Mouse (Mus musculus): ENCODE measurements around the gene Tbxa2r. TPM values are rescaled to one million over a fixed set of nuclear protein-coding genes. Genes with fewer than 3 reads are reported as not detected.

The Tbxa2r gene
- under 1 TPM; 0.87 to 0.99 TPM for total RNA-seq (2021)
- long read RNA-seq, experiment 1, partial matches to known transcripts = 0 of 1 reads
- long read RNA-seq, experiment 1, other reads (novel, unspliced or antisense) = 1 of 1 reads
- long read RNA-seq, experiment 2, partial matches to known transcripts = 3 of 4 reads
- long read RNA-seq, experiment 2, other reads (novel, unspliced or antisense) = 0 of 4 reads

DNA sequence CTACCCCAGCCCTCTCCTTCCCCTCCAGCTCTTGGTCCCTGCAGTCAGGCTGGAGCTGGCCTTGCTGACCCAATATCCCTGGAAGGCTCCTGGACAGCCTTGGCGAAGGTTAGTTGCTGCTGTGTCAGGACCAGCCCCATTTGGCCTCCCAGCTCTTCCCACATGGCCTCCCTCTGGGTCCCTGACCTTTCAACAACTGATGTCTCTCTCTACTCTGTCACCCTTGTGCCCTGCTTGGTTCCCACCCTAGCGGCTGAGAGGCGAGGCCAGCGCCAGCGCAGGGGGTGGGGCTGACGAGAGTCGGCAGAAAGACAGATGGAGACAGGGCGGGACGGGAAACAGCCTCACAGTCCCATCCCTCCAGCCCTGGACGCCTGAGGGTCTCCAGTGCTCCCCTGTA, at the start of gene Tbxa2r:
Gene Tbxa2r, plus strand, starts transcription at position 346 of the 400 bp plus-strand sequence.
- peak in 1 of 2 experiments; percentile 44 for DNase-seq
- intact Hi-C loops (cut with DNase I) = no loop called here

DNA sequence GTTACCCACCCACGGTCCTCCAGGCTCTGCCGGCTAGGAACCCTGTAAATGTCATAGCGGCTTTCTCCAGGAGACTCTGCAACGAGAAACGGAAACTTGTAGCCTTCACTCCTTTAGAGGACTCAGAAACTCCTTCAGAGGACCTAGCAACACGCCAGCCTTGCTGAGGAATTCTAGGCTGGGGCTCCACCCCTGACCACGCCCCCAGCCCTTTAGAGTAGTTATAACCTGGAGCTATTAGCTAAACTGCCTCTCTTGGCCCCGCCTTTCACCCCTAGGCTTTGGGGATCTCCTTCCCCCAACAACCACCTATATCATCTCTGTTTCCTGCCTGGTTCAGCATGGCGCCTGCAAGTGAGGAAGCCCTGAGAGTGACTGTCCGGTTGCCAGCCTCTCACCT, 49.0 kb upstream of the Tbxa2r start:
- intact Hi-C loops (cut with DNase I) = no loop called here
- DNase-seq = no peak

DNA sequence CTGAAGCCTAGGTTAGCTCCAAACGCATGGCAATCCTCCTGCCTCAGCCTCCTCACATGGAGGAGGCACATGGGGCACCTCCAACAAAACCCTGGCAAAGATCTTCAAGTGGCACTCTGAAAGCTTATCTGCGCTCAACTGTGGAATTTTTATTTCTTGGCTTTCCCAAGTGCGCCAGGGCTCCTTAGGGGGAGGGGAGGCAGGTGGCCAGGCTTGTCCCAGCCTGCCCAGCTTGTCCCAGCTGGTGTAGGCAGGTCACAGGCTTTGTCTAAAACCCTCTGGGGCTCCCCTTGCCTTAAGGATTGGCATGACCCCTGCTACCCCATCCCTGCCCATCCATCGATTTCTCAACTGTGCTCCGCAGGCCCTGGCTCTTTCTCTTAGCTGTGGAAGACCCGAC, 44.3 kb upstream of the Tbxa2r start:
- intact Hi-C loops (cut with DNase I) = no loop called here
- no peak for DNase-seq

DNA sequence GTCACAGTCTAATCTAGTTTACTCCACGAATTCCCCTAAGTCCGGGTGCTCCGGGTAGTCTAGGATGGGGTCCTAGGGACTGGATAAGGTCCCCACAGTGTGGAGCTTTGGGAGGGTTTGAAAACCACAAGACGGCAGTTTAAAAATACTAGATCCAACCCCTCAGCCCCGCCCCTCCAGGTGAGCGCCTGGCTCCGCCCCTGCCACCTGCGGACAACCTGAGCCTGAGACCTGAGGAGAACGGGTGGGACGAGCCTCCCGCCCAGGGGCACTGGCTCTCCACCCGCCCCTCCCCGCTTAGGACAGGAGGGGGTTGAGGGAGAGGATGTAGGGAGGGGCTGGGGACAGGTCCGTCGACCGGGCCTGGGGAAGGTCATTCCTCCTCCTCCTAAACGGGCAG, 43.8 kb upstream of the Tbxa2r start:
- no peak for DNase-seq
- intact Hi-C loops (cut with DNase I) = loop anchor here (5.0 kb wide), 1 partner anchor 168 kb away; no protein-coding TSS in a partner anchor

DNA sequence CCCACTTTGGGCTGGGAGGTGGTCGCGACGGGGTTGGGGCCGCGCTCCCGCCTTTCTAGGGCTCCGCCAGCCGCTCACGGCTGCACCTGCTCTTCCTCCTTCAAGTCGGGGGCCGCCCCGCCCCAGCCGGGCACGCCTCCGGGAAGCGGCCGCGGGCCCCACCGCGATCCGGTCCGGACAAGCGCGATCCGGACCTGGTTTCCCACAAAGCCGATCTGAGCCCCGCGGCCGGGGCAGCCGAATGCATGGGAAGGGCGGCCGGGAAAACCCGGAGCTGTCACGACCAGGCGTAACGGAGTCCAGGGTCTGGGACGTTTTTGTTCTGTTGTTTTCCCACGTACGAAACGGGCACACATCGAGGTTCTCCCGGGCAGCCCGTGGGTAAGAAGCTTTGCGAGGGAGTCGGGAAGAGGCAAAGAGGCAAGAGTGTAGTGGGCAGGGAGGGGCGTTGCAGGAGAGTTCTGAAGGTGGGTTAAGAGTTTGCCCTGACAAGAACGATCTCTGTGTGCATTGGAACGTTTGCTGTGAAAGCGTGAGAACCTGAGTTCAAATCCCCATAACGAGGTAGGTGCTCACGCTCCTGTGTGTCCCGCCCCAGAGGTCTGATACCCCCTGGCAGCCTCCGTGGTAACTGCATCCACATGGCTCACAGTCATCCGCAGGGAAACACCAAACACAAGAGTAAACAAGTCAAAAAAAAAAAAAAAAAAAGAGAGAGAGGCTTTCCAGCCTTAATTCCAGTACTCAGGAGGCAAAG, 42.7 kb upstream of the Tbxa2r start:
- peak; percentile 82 to 84 for DNase-seq
- intact Hi-C loops (cut with DNase I) = loop anchor here (5.0 kb wide), 1 partner anchor 166 kb away; no protein-coding TSS in a partner anchor

DNA sequence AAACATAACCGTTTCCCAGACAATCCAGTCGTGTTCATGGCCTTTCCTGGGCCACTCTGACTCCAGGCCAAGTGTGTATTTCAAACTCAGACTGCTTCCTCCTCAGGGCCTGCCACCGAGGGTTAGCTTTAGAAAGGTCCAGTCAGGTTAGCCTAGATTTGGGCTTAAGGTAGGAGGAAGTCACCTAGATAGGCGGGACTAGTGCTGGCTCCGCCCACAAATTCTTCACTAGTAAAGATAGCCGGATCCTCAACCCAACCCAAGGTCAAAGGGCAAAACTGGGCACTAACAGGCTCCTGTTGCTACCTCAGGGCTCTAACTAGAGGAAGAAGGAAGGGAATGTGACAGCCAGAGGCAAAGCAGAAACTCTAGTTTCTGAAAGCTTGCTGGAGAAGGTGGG, 41.9 kb upstream of the Tbxa2r start:
- DNase-seq = no peak
- intact Hi-C loops (cut with DNase I) = loop anchor here (5.0 kb wide), 1 partner anchor 166 kb away; no protein-coding TSS in a partner anchor

DNA sequence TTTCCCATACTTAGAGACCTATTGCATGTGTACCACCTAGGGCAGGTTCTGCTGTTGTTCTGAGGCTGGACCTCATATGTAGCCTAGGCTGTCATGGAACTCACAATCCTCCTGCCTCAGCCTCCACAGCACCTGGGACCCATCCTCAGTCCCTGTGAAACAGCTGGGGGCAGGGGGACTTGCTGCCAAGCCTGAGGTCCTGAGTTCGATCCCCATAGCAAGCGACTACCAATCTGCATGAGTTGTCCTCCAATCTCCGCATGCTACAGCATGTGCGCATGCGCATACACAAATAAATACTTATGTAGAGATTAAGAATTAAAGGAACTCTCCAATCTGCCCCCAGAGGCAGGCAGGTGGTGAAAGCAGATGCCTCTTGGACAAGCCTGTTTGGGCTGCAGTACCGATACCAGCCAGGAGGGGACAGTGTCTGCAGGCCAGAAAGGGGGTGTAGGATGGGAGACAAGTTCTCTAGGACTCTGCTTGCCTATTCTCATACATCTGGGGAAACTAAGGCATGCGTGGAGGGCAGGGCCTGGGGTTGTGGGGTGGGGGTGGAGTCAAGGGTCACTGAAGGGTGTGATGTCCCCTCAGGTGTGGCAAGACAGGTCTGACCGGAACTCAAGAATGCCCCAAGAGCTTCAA, 40.9 kb upstream of the Tbxa2r start:
- intact Hi-C loops (cut with DNase I) = loop anchor here (2.0 to 5.0 kb wide), 3 partner anchors 17 to 165 kb away; no protein-coding TSS in a partner anchor
- DNase-seq = peak in 1 of 2 experiments; percentile 59

DNA sequence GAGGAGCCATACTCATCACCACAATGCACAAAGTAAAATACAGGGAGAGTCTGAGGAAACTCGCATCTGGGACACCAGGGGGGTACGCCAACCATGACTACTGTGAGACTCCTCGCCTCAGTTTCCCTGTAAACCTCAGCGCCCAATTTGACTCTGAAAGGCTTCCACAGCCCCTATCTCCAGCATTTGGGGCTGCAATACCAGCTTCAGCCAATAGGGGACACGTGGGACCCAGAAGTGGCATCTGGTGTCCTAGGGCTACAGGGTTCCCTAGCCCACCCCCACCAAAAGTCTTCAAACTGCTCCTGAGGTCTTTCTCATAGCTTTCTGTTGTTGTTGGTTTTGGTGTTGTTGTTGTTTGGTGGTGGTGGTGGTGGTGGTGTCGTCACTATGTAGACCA, 39.9 kb upstream of the Tbxa2r start:
- no peak for DNase-seq
- intact Hi-C loops (cut with DNase I) = loop anchor here (2.0 to 5.0 kb wide), 3 partner anchors 16 to 164 kb away; no protein-coding TSS in a partner anchor

DNA sequence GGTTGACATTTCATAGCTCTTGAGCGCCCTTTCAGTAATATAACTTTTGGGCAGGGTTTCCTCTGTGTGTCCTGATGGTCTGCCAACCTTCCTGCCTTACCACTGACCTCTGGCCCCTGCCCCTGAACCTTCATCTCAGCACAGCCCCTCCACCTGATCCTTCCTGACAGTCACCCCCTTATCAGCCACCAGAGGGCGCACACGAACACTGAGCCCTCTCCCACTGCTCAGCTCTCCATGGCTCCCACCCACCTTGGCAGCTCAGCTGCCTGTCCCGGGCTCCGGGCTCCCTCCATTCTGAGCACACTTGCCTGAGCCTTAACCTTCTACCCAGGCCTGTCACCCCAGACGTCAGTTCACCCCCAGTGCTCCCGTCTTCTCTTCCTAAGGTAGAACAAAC, 39.3 kb upstream of the Tbxa2r start:
- DNase-seq = peak; percentile 56 to 60
- intact Hi-C loops (cut with DNase I) = loop anchor here (2.0 to 5.0 kb wide), 3 partner anchors 16 to 163 kb away; no protein-coding TSS in a partner anchor

DNA sequence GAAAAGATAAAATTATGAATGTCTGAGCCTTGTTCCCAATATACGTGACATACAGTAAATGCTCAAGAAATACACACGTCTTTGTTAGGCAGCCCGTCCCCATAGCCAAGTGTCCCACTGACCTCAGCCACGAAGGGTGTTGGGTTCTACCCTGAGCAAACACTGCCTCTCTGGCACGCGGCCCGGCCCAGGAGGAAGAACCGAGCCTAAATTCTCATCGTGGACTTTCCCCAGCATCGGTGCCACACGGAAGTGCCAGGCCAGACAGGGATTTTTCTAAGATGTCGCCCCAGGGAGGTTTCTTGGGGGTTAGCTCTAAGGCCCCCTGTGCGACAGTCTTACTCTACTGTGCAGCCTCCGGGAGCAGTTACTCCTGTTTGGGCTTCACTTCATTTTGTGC, 38.7 kb upstream of the Tbxa2r start:
- no peak for DNase-seq
- intact Hi-C loops (cut with DNase I) = loop anchor here (2.0 to 5.0 kb wide), 3 partner anchors 15 to 162 kb away; no protein-coding TSS in a partner anchor

DNA sequence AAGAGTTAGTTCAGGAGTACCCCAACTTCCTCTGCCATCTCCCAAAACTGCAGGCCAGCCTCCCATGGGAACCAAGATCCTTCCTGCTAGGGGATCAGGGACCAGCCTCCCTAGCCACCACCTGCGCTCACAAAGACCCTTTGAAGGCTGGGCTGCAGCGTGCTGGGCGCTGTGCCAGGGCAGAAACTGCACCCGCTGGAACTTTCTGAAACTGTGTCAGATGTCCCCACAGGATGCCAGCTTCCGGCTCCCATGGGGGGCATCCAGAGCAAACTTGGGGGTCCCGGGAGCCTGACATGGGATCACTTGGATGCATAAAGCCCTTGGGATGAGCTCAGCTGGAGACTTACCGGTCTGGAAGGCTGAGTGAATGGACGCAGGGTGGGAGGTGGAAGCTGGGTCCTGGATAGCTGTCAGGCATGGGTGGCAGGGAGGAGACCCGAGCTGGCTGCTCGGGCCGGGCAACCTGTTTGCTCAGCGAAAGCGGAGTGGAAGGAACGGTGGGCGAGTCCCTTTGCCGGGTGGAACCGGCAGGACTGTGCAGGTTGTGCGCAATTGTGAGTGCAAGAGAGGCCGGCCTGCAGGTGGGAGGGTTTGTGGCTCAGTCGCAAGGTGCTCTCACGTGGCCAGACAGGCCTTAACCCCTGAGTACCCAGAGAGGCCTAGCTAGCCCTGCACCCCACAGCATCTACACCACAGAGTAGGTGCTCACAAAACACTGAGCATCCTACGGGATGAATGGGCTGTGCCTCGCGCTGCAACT, 37.7 kb upstream of the Tbxa2r start:
- DNase-seq = no peak
- intact Hi-C loops (cut with DNase I) = no loop called here

DNA sequence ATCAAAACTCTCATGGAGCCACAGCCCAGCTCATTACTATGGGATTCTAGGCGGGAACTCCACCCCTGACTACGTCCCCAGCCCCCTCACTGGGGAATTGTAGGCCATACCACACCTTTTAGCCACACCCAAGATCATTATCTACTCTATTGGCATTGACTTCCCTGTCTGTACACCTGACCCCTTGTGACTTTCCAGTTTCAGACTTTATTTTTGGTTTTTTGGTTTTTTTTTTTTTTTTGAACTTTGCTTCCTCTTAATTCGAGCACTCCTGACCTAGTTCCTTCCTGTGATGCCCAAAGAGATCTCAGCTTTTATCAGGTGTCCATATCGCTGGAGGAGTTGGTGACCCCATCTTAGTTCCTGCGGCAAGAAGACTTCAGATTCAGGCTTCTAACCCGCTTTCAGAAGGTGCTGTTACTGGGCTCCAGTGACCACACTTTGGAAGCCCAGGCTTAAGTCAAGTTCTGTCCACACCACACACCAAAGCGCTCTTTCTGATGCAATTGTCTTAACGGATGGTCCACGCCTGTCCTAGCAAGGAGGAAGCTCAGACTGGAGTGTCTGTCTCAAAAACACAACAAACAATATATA, 36.9 kb upstream of the Tbxa2r start, which contains the start of gene Tjp3:
Gene Tjp3, minus strand, starts transcription at position 71 of the 594 bp plus-strand sequence.
- DNase-seq = no peak
- intact Hi-C loops (cut with DNase I) = loop anchor here (2.0 kb wide), 1 partner anchor 29 kb away; the partner anchor contains the start of gene Cactin

DNA sequence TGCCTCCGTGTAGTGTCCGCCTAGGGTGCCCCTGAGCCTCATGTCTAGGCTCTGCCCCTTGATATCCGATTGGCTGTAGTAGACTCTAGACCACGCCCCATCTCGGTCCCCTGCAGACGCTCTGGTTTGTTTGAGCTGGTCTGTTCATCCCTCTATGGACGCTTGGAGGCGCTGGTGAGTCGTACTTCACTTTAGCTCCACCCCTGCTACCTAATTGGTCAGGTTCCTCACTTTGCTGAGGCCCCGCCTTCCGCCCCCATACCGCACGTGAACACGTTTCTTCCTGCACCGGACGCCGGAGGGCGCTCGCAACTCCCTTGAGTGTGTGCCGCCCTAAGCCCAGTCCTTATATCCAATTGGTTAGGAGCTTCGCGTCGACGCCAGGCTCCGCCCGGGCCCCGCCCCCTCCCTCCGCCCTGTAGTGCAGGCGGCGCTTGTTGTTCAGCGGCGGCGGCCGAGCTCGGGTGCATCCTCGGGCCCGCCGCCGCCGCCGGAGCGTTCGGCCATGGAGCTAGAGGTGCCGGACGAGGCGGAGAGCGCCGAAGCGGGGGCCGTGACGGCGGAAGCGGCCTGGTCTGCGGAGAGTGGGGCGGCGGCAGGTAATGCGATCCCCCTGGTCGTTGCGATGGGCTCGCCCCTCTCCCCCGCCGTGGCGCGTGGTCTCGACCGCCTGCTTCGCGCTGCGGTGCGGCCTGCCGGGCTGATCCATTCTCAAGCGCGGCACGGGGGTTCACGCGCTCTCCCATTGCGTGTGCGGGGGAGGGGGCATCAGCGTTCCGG, 35.8 kb upstream of the Tbxa2r start, which contains the start of gene Pip5k1c:
Gene Pip5k1c, plus strand, starts transcription at position 410 of the 780 bp plus-strand sequence.
- intact Hi-C loops (cut with DNase I) = loop anchor here (2.0 kb wide), 1 partner anchor 28 kb away; the partner anchor contains the start of gene Cactin
- DNase-seq = peak; percentile 98 to 99

DNA sequence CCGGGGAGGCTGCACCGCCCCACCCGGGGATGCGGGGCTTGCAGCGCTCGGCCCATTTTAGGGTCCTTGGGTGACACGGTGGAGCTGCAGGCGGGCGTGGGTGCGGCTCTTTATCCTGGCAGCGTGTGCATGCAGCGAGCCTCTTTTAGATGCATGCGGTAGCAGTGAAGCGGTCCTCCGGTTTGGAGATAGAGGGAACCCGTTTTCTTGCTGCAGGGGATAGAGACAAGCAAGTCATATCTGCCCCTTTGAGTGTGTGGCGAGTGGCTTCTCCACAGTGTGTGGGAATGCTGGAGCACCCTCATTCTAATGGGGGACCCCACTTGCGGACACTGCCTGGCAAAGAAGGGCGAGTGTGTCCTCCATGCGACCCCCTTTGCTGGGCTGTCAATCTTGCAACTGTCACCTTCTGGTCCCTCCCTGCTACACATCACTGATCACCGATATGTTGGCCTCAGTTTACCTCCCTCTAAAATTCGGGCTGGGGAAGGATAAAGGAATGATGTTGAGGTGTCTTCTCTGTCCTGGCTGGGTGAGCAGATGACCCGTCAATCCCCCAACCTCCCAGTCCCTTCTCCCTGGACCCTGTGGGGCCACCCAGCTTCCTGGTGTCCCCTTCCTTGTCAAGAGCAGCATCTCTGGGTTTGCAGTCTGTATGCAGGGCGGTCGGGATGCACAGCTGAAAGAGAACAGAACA, 35.0 kb upstream of the Tbxa2r start:
- no peak for DNase-seq
- intact Hi-C loops (cut with DNase I) = loop anchor here (2.0 kb wide), 1 partner anchor 27 kb away; the partner anchor contains the start of gene Cactin

DNA sequence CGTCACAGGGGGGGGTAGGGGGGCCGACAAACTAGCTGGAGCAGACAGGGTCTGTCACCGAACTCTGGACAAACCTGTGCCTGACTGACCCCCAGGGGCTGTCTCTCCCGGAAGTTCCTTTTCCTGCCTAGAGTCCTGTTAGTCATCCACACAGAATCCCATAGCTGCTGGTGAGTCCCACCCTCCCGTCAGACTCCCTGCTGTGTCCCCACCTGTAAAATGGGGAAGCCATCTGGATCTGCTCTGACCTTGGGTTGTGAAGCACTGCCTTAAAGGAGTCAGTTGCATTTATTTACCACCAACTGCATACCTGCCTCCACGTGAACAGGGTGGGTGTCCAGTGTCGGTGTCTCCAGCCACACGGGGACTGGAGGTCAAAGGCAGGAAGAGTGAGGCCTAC, 34.1 kb upstream of the Tbxa2r start:
- intact Hi-C loops (cut with DNase I) = no loop called here
- DNase-seq = no peak

DNA sequence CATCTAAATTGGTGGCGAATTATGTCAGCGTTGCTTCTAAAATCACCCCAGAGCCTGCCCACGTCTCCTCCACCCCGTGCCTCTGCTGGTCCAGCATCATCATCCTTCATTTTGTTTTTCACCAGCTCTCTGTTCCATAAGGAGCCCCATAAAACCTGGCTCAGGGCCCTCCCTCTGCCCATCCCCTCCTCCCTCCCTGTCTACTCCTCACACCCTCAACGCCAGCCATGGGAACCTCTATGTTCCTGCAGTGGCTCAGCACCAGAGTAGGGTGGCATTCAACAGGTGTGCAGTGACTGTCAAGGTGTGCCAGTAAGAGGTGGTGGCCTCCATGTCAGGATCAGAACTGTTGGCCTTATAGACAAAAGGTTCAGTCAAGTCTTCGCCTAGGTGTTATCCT, 33.3 kb upstream of the Tbxa2r start:
- intact Hi-C loops (cut with DNase I) = no loop called here

DNA sequence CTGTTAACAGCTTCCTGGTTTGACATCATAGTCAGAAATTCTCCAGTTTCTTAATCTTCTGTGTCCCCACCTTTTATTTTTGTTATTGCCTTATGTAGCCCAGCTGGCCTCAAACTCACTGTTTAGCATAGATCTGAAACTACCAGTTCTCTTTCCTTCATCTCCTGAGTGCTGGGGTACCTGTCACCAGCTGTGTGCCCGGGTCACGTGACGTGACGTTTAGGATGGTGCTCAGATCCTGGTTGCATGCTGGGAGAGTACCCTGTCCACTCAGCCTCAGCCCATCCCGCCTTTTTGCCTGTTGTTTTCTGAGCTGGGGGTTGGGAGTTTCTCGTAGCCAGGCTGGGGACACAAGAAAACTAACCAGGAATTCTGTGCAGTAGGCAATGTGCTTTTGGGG, 31.3 kb upstream of the Tbxa2r start:
- DNase-seq = no peak
- intact Hi-C loops (cut with DNase I) = no loop called here

More for the DNA sequence above, 33.3 kb upstream of the Tbxa2r start:
- DNase-seq = no peak

DNA sequence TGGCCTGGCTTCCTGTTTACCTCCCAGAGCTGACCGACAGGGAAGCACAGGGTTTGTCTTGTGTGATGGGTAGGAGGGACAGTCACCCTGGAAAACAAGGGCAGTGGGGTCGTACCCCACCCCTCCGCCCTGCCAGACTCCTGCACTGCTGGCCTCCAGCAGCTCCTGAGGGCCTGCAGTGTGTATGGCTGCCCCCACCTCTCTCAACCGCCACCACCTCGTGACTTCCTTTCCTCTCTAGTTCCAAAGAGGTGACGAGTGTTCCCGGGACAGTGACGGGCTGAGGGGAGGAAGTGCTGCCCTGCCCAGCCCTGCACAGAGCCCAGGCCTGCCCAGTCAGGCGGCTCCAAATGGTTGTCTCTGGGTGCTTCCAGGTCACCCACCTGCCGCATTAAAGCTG, 30.7 kb upstream of the Tbxa2r start:
- peak in 1 of 2 experiments; percentile 45 for DNase-seq
- intact Hi-C loops (cut with DNase I) = no loop called here

Measured in gastrocnemius, postnatal 36 days (tissue).